Mouse (Mus musculus): ENCODE results near the gene St7.

St7 gene

GRCm38 (mm10) chr6:17947130-17947831, 254.5 kb downstream of the St7 start:
- no peak for DNase-seq (ENCODE audit: low spot score in 2 of 2)

GRCm38 (mm10) chr6:17949103-17949502, 256.4 kb downstream of the St7 start:
- no peak for DNase-seq (ENCODE audit: low spot score in 2 of 2)

GRCm38 (mm10) chr6:17951779-17952178, 259.0 kb downstream of the St7 start:
- no peak for DNase-seq (ENCODE audit: low spot score in 2 of 2)

DNA sequence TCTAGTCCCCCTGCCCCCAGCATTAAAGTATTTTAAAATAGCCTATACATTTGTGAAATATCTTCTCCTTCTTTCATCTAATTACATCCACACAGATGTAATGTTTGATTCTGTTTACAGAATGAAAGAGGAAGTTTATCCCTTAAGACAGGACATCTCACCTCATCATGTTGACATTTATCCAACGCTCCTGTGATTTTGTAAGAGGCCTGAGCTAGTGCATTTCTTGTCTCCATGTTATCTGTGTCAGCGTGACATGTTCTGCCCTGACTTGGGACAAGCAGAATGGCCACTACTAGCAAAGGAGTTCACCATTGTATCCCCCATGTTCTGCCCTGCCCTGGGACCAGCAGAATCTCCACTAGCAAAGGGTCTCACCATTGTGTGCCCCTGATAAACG, 270.7 kb downstream of the St7 start:
- no peak for DNase-seq (ENCODE audit: low spot score in 2 of 2)

- no peak for DNase-seq (ENCODE audit: low spot score in 2 of 2)
Measured at GRCm38 (mm10) chr6:17968467-17969144, 275.9 kb downstream of the St7 start.

DNA sequence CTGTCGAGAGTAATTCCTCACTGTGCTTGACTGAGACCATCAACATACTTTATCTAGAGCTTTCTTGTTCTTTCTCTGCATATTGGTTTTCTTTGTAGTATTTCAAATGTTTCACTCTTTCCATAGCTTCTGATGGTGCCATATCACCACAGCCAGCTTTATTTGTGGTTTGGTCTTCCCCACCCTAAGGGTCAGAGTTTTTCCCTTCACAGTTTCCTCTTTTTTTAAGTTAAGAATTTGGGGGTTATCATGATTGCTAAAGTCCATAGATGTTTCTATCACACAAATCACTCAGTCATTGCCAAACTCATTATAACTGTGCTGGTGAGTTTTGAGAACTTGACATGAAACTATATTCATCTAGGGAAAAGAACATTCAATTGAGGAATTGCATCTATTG, 277.1 kb downstream of the St7 start:
- DNase-seq (ENCODE audit: low spot score in 2 of 2) = no peak

GRCm38 (mm10) chr6:17971393-17971792, 278.7 kb downstream of the St7 start:
- DNase-seq (ENCODE audit: low spot score in 2 of 2) = no peak

GRCm38 (mm10) chr6:17974416-17974815, 281.7 kb downstream of the St7 start:
- DNase-seq (ENCODE audit: low spot score in 2 of 2) = no peak

GRCm38 (mm10) chr6:17977165-17977564, 284.4 kb downstream of the St7 start:
- DNase-seq (ENCODE audit: low spot score in 2 of 2) = no peak

GRCm38 (mm10) chr6:17978324-17978723, 285.6 kb downstream of the St7 start:
- DNase-seq (ENCODE audit: low spot score in 2 of 2) = no peak

GRCm38 (mm10) chr6:17978881-17979280, 286.1 kb downstream of the St7 start:
- DNase-seq (ENCODE audit: low spot score in 2 of 2) = no peak

DNA sequence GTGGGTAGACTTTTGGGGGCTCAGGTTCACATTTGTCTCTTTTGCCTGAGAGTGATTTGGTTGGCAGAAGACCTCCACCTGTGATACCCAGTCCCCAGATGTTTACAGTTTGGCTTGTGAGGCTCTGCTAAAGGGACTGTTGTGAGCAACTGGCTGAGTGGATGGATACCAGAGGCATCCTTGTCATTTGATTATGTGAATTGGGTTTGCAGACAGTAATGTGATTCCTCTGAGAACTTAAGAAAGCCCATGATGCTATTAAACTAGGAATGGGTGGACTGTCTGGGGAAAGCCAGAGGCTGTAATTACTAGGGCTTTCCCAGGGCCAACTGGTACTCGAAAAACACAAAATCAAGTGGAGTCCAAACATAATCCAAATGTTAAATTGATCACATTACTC, 286.6 kb downstream of the St7 start:
- no peak for DNase-seq (ENCODE audit: low spot score in 2 of 2)

DNA sequence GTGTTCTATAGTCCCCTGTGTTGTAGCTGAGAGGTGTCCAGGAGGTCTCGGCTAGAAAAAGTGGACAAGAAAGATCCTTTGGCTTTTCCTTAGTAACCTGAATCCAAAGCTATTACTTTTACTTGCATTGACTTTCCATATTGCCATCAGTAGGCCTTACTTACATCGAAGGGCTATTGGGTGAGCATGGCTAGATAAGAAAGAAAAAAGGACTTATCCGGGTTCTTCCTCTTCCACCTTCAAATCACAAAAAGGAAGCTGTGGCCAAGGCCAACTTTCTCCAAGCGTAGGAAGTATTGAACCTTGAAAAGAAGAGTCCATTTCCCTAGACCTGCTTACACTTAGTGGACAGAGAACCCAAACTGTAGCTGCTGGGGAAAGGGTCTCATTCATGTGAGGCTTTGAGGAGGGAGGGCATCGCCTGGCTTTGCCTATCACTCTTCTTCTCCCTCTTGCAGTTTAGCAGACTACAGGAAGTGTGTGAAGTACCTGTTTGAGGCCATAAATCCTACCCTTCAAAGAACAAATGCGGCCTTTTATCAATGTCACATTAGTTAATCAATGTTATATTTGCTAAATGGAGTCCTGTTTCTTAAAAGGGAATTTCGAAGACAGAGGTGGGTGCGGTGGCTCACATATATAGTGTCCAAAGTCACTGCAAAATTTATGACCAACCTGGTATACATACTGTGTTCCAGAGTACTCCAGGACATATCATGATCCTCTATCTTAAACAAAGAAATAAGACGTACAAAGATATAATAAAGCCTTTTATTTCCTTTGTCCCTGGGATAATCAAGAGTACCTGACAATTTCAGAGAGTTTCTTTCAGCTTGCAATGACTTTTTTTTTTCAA, 297.7 kb downstream of the St7 start:
- no peak for DNase-seq (ENCODE audit: low spot score in 2 of 2)

GRCm38 (mm10) chr6:17991625-17992024, 298.9 kb downstream of the St7 start:
- no peak for DNase-seq (ENCODE audit: low spot score in 2 of 2)

All from frontal cortex, postnatal 25 days (tissue).